Mouse (Mus musculus) forebrain, embryonic 11.5 days (tissue): ENCODE measurements around the gene Pik3cd. TPM values are rescaled to one million over a fixed set of nuclear protein-coding genes. Genes with fewer than 3 reads are reported as not detected.

Experiments used
- ATAC-seq: fragments of 200-750 bp; cut with Nextera tagmentation; replicated peaks from 2 replicates; pipeline ENCODE4 v1.8.0; 2017; ENCODE audit warnings: moderate TSS enrichment; ENCODE audit not compliant: low FRiP score
- DNase-seq: peaks from one replicate; pipeline ENCODE4 v3.0.0-alpha.2; 2017; ENCODE audit warnings: low spot score
- H3K27ac ChIP-seq: fragments of 300-500 bp; sonication (generic); 2 replicates; pipeline ENCODE4 v1.5.1; 2014; ENCODE audit warnings: low read depth, low read length
- H3K27me3 ChIP-seq: fragments of 300-500 bp; sonication (generic); 2 replicates; pipeline ENCODE4 v1.6.1; 2014; ENCODE audit warnings: mild to moderate bottlenecking, low read length, mixed read lengths; ENCODE audit not compliant: control insufficient read depth, insufficient read depth
- H3K36me3 ChIP-seq: fragments of 300-500 bp; sonication (generic); 2 replicates; pipeline ENCODE4 v1.6.1; 2014; ENCODE audit warnings: mild to moderate bottlenecking, low read length, moderate library complexity, mixed read lengths; ENCODE audit not compliant: control insufficient read depth, insufficient read depth
- H3K4me1 ChIP-seq: fragments of 300-500 bp; sonication (generic); replicated peaks from 2 replicates; pipeline ENCODE4 v1.6.1; 2014; ENCODE audit warnings: low read length, mixed read lengths; ENCODE audit not compliant: control insufficient read depth, insufficient read depth
- H3K4me2 ChIP-seq: fragments of 300-500 bp; sonication (generic); 2 replicates; pipeline ENCODE4 v1.6.1; 2014; ENCODE audit warnings: low read depth, mild to moderate bottlenecking, low read length, moderate library complexity, mixed read lengths; ENCODE audit not compliant: severe bottlenecking
- H3K4me3 ChIP-seq: fragments of 300-500 bp; sonication (generic); 2 replicates; pipeline ENCODE4 v1.5.1; 2014; ENCODE audit warnings: low read depth, low read length
- H3K9ac ChIP-seq: fragments of 300-500 bp; sonication (generic); 2 replicates; pipeline ENCODE4 v1.6.1; 2014; ENCODE audit warnings: low read length
- H3K9me3 ChIP-seq: fragments of 300-500 bp; sonication (generic); 2 replicates; pipeline ENCODE4 v1.6.1; 2016; ENCODE audit warnings: low read length, mixed read lengths; ENCODE audit not compliant: control insufficient read depth
- WGBS: fragments of 180-500 bp; shearing (Covaris S2); extraction: QIAGEN DNeasy Blood & Tissue Kit; methylation state at CpG from one replicate; pipeline ENCODE4 v1.1.7; 2014; 5-methylcytosine and 5-hydroxymethylcytosine counted together
- polyA plus RNA-seq: library from polyadenylated mRNA; unstranded; fragments of >200 nt; fragmentation: Nextera tagmentation; extraction: Ambion mirVana; gene quantifications from 2 replicates; pipeline ENCODE4 v1.2.1, GENCODE M21; 2014

The Pik3cd gene
- polyA plus RNA-seq, 1 experiment from 2014 or later, result 6.3 TPM

GRCm38 (mm10) chr4:149737383-149738324 lies 35.3 kb upstream of the Pik3cd start, which contains the start of gene Tmem201:
TSS of gene Tmem201 (minus strand) at chr4:149738044.
- Histone ChIP-seq H3K9ac (peak within 1 kb of the TSS; percentile 92), H3K4me1 (peaks cover 28% of the 10 kb centered on the region), H3K27me3 (no peaks in the 10 kb centered on the region), H3K27ac (peak within 1 kb of the TSS; percentile 50; the same call in 1 of the 2 replicates), H3K4me2 (peak within 1 kb of the TSS; percentile 98), H3K36me3 (no peaks in the 10 kb centered on the region), H3K4me3 (peak within 1 kb of the TSS; percentile 87), H3K9me3 (no peaks in the 10 kb centered on the region)
- DNase-seq, result peak; percentile 98
- peak; percentile 92 for ATAC-seq
- under 1% methylated on average over 91 of the region's 97 CpGs for WGBS

GRCm38 (mm10) chr4:149736581-149736980 lies 34.2 kb upstream of the Pik3cd start:
- WGBS, result 47% methylated on average over 4 of the region's 4 CpGs
- peak overlapping the region; percentile 98 for H3K4me2 ChIP-seq
- no peaks in the 10 kb centered on the region for H3K9me3 ChIP-seq
- DNase-seq, result no peak
- H3K4me1 ChIP-seq, result peaks cover 28% of the 10 kb centered on the region
- H3K4me3 ChIP-seq, result peak overlapping the region; percentile 87
- H3K27ac ChIP-seq, result no peak overlapping the region
- ATAC-seq, result no peak
- H3K9ac ChIP-seq, result peak overlapping the region; percentile 92
- H3K27me3 ChIP-seq, result no peaks in the 10 kb centered on the region
- H3K36me3 ChIP-seq, result no peaks in the 10 kb centered on the region

DNA sequence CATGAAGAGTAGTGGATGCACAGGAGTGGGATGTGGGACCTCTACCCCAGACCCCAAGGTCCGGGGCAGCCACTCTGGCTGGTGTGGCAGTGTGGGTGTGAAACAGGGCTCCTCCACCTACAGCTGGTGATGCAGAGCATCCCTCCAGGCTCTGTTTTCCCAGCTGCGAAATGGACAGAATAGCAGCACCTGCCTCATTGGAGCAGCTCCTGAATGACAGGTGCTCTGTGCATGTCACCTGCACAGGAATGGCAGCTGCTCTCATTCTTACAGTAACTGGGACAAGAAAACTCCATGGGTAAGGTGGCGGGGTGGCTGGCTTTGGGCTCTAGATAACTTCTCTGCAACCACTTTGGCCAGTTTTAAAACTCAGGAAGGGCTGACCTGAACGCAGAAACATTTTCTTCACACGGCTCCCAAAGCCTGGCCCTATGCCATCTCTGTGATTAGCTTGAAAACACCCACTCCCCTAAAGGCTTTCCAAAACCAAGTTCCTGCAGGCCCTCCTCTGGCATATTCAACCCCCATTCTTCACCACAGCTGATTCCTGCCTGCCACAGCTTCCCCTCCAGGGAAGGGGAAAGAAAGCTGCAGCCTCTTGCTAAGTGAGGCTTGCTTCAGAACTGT lies 33.4 kb upstream of the Pik3cd start:
- no peak overlapping the region for H3K9ac ChIP-seq
- peaks cover 28% of the 10 kb centered on the region for H3K4me1 ChIP-seq
- DNase-seq (no peak), ATAC-seq (no peak)
- no peak overlapping the region for H3K27ac ChIP-seq
- H3K4me3 ChIP-seq, result no peak overlapping the region
- H3K9me3 ChIP-seq, result no peaks in the 10 kb centered on the region
- no peaks in the 10 kb centered on the region for H3K27me3 ChIP-seq
- H3K4me2 ChIP-seq, result no peak overlapping the region
- 85% methylated on average over 5 of the region's 5 CpGs for WGBS
- no peaks in the 10 kb centered on the region for H3K36me3 ChIP-seq

- H3K4me1 ChIP-seq, result peaks cover 28% of the 10 kb centered on the region
- no peak overlapping the region for H3K9ac ChIP-seq
- no peaks in the 10 kb centered on the region; the same call in 1 of the 2 replicates for H3K36me3 ChIP-seq
Measured at GRCm38 (mm10) chr4:149734730-149735475, 32.5 kb upstream of the Pik3cd start.

DNA sequence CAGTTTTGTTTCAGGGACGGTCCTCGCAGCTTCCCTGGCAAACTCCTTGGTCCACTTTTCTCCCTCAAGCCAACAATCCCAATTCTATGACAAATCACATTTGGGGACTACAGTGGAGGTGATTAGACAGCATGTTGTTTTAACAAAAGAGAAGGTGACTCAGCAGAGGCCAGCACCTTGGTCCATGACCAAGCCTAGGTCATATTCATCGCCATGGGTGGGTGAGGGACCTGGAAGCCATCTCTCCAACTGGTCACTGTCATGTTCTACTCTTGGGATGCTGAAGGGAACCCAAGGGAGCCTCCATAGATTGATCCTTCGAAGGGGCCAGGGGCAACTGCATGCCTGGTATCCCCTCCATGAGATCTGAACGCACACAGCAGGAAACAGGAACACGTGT lies 31.9 kb upstream of the Pik3cd start:
- 94% methylated on average over 6 of the region's 6 CpGs for WGBS
- ATAC-seq (no peak), DNase-seq (no peak)
- Histone ChIP-seq H3K27ac (peak overlapping the region; percentile 37; the same call in 1 of the 2 replicates), H3K9ac (no peak overlapping the region; the same call in 1 of the 2 replicates), H3K9me3 (no peaks in the 10 kb centered on the region), H3K4me1 (peaks cover 28% of the 10 kb centered on the region), H3K36me3 (peaks cover 3% of the 10 kb centered on the region; the same call in 1 of the 2 replicates), H3K27me3 (no peaks in the 10 kb centered on the region), H3K4me3 (no peak overlapping the region), H3K4me2 (no peak overlapping the region)

More at GRCm38 (mm10) chr4:149734730-149735475, 32.5 kb upstream of the Pik3cd start:
- Histone ChIP-seq H3K27ac (no peak overlapping the region), H3K9me3 (no peaks in the 10 kb centered on the region), H3K4me3 (no peak overlapping the region), H3K27me3 (no peaks in the 10 kb centered on the region), H3K4me2 (no peak overlapping the region)
- ATAC-seq, result no peak
- DNase-seq, result no peak
- WGBS, result 83% methylated on average over 10 of the region's 10 CpGs

DNA sequence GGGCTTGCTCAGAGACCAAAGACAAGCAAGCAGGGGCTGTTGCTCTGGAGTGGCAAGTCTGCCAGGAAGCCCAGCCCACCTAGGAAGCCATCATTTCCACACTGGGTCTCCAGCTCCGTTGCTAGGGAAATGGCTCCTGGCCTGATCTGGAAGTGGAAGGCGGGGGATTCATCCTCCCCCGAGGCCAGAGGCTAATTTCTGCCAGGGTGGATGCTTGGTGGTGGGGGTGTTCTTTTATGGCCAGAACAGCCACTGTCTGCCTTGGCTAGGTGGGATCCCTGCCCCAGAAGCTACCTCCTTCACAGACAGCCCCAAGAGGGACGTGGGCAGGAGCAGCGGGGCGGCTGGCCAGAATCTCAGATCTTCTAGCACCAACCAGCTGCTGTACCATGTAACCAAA lies 31.4 kb upstream of the Pik3cd start:
- H3K4me2 ChIP-seq, result no peak overlapping the region
- peaks cover 3% of the 10 kb centered on the region; the same call in 1 of the 2 replicates for H3K36me3 ChIP-seq
- peak overlapping the region; percentile 37; the same call in 1 of the 2 replicates for H3K27ac ChIP-seq
- peaks cover 28% of the 10 kb centered on the region for H3K4me1 ChIP-seq
- 56% methylated on average over 6 of the region's 6 CpGs for WGBS
- H3K9me3 ChIP-seq, result no peaks in the 10 kb centered on the region
- no peak overlapping the region; the same call in 1 of the 2 replicates for H3K9ac ChIP-seq
- ATAC-seq (no peak), DNase-seq (no peak)
- no peaks in the 10 kb centered on the region for H3K27me3 ChIP-seq
- no peak overlapping the region for H3K4me3 ChIP-seq

DNA sequence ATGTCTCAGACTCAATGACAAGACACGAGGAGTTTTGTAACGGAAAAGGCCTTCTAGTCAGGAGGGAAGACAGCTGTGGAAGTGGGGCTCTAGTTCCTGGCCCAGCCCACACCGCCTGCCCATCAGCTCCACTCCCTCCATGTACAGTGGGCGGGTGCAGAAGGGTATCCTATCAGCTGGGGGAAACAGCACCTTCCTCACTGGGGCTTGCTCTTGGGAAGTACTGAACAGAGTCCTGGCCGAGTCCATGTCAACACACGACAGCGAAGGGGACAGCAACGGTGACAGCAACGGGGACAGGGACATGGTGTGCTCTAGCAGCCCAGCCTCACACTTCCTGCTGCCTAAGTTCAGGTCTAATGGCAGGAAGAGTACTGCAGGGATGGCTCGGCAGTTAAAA lies 30.4 kb upstream of the Pik3cd start:
- peaks cover 3% of the 10 kb centered on the region; the same call in 1 of the 2 replicates for H3K36me3 ChIP-seq
- WGBS, result 85% methylated on average over 10 of the region's 10 CpGs
- no peak overlapping the region for H3K4me3 ChIP-seq
- peaks cover 28% of the 10 kb centered on the region for H3K4me1 ChIP-seq
- no peak overlapping the region for H3K9ac ChIP-seq
- H3K27me3 ChIP-seq, result no peaks in the 10 kb centered on the region
- ATAC-seq (no peak), DNase-seq (no peak)
- no peak overlapping the region for H3K27ac ChIP-seq
- no peaks in the 10 kb centered on the region for H3K9me3 ChIP-seq
- no peak overlapping the region for H3K4me2 ChIP-seq

GRCm38 (mm10) chr4:149732313-149732712 lies 29.9 kb upstream of the Pik3cd start:
- Histone ChIP-seq H3K9me3 (no peaks in the 10 kb centered on the region), H3K36me3 (peaks cover 3% of the 10 kb centered on the region), H3K27ac (no peak overlapping the region), H3K4me1 (peaks cover 28% of the 10 kb centered on the region), H3K27me3 (no peaks in the 10 kb centered on the region), H3K4me3 (no peak overlapping the region), H3K4me2 (no peak overlapping the region), H3K9ac (no peak overlapping the region)
- ATAC-seq (no peak), DNase-seq (no peak)
- 87% methylated on average over 3 of the region's 3 CpGs for WGBS
